In the genomic region with DNA sequence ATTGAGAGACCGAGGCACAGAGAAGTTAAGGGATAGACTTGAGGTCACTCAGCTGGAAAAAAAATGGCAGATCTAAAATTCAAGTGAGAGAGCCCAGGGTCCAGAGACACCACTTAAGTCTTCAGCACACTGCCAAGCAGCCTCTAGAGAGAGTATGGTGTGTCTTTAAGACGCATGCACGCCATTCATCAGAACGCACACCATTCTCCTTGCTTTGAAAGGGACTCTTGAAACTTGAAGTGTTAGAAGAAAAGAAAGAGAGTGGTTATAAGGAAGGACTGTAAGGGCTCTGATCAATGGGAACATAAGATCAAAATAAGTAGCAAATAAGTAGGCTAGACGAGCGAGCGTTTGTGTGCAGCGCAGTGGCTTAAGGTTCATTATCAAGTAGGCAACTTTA, we compare ENCODE assay signal across 26 mouse cellular contexts.
"Had no signal": no experiment of that assay in that cellular context is flagged by ENCODE, and none has a peak within 500 bp of the region (broad histone marks: within the 10 kb centered on the region; RNA-seq: fewer than 3 reads in every experiment).

No protein-coding gene starts in this region.

- H3K27me3 ChIP-seq: heart, embryonic 12.5 days; hindbrain, embryonic 13.5 days; hindbrain, embryonic 15.5 days; kidney, embryonic 15.5 days; limb, embryonic 13.5 days; limb, embryonic 15.5 days; liver, embryonic 12.5 days had no signal

- H3K4me3 ChIP-seq: heart, adult 2 months; heart, embryonic 10.5 days; heart, embryonic 12.5 days; hindbrain, embryonic 13.5 days; hindbrain, embryonic 15.5 days; kidney, embryonic 15.5 days; limb, embryonic 13.5 days; limb, embryonic 15.5 days; liver, embryonic 12.5 days had no signal

- H3K9ac ChIP-seq: heart, embryonic 12.5 days; hindbrain, embryonic 13.5 days; hindbrain, embryonic 15.5 days; kidney, embryonic 15.5 days; limb, embryonic 13.5 days; limb, embryonic 15.5 days; liver, embryonic 12.5 days; liver, embryonic 14.5 days had no signal

- H3K4me2 ChIP-seq: heart, embryonic 12.5 days; hindbrain, embryonic 13.5 days; hindbrain, embryonic 15.5 days; kidney, embryonic 15.5 days; limb, embryonic 13.5 days; limb, embryonic 15.5 days; liver, embryonic 12.5 days had no signal

- H3K9me3 ChIP-seq: heart, embryonic 10.5 days; hindbrain, embryonic 15.5 days; limb, embryonic 15.5 days had no signal

- H3K36me3 ChIP-seq: heart, embryonic 10.5 days; heart, embryonic 12.5 days; hindbrain, embryonic 15.5 days; limb, embryonic 13.5 days; limb, embryonic 15.5 days; liver, embryonic 12.5 days had no signal

- DNase-seq: gastrocnemius, postnatal 14 days; gastrocnemius, postnatal 36 days; heart, adult 11 months; heart, adult 2 months; heart, postnatal 10 days; heart, postnatal 4 days; kidney, adult 11 months; kidney, adult 2 months; kidney, adult 9 months; kidney, postnatal 14 days; kidney, postnatal 36 days; layer of hippocampus, adult 9-11 months; layer of hippocampus, postnatal 36 days; left cerebral cortex, postnatal 4 days had no signal

- H3K27ac ChIP-seq: heart, adult 2 months; heart, embryonic 10.5 days; hindbrain, embryonic 13.5 days; hindbrain, embryonic 15.5 days; hindbrain, postnatal 0 days; kidney, embryonic 15.5 days; kidney, postnatal 0 days; limb, embryonic 13.5 days; limb, embryonic 15.5 days; liver, embryonic 12.5 days; liver, embryonic 14.5 days had no signal

- ATAC-seq: hindbrain, postnatal 0 days; intestine, embryonic 16.5 days; liver, embryonic 12.5 days had no signal

- H3K4me1 ChIP-seq: heart, embryonic 10.5 days; heart, embryonic 12.5 days; limb, embryonic 13.5 days; limb, embryonic 15.5 days; liver, embryonic 12.5 days had no signal
